Mouse (Mus musculus): ENCODE measurements around the gene Nicn1.
"Not testable (repeated sequence)": the region's sequence is repeated elsewhere in the genome, so short reads cannot be mapped to it uniquely, and the experiment has no call there.

Gene Nicn1

GRCm38 (mm10) chr9:108278697-108279450 is 11.4 kb upstream of the Nicn1 start:
- in situ Hi-C loops (cut with MboI, MseI): no loop called here

GRCm38 (mm10) chr9:108280071-108280828 is 10.0 kb upstream of the Nicn1 start:
- in situ Hi-C loops (cut with MboI, MseI): no loop called here

- in situ Hi-C loops (cut with MboI, MseI): no loop called here
Measured at GRCm38 (mm10) chr9:108284410-108284809, 5.8 kb upstream of the Nicn1 start.

GRCm38 (mm10) chr9:108287526-108288238 is 2.5 kb upstream of the Nicn1 start:
- in situ Hi-C loops (cut with MboI, MseI): not testable (repeated sequence)

GRCm38 (mm10) chr9:108289347-108289746 is 882 bp upstream of the Nicn1 start:
- in situ Hi-C loops (cut with MboI, MseI): no loop called here

GRCm38 (mm10) chr9:108290773-108291172 is 544 bp downstream of the Nicn1 start:
- in situ Hi-C loops (cut with MboI, MseI): no loop called here

- in situ Hi-C loops (cut with MboI, MseI): no loop called here
Measured at GRCm38 (mm10) chr9:108296453-108297355, 6.5 kb downstream of the Nicn1 start, which contains the start of gene Amt. TSS of gene Amt (plus strand) at chr9:108296853.

GRCm38 (mm10) chr9:108301853-108302252 is 11.6 kb downstream of the Nicn1 start:
- in situ Hi-C loops (cut with MboI, MseI): no loop called here

- in situ Hi-C loops (cut with MboI, MseI): no loop called here
Measured at GRCm38 (mm10) chr9:108304716-108305115, 14.5 kb downstream of the Nicn1 start.

GRCm38 (mm10) chr9:108305170-108305569 is 14.9 kb downstream of the Nicn1 start:
- in situ Hi-C loops (cut with MboI, MseI): no loop called here

GRCm38 (mm10) chr9:108305629-108306520 is 15.6 kb downstream of the Nicn1 start, which contains the start of the genes Rhoa and Tcta:
TSS of gene Rhoa (plus strand) at chr9:108306129.
TSS of gene Tcta (minus strand) at chr9:108306160.
- in situ Hi-C loops (cut with MboI, MseI): no loop called here

GRCm38 (mm10) chr9:108306571-108306980 is 16.3 kb downstream of the Nicn1 start:
- in situ Hi-C loops (cut with MboI, MseI): no loop called here

GRCm38 (mm10) chr9:108307021-108307807 is 17.0 kb downstream of the Nicn1 start:
- in situ Hi-C loops (cut with MboI, MseI): no loop called here

GRCm38 (mm10) chr9:108308141-108308540 is 17.9 kb downstream of the Nicn1 start:
- in situ Hi-C loops (cut with MboI, MseI): no loop called here

- in situ Hi-C loops (cut with MboI, MseI): no loop called here
Measured at GRCm38 (mm10) chr9:108317572-108317971, 27.3 kb downstream of the Nicn1 start.

GRCm38 (mm10) chr9:108318462-108318861 is 28.2 kb downstream of the Nicn1 start:
- in situ Hi-C loops (cut with MboI, MseI): no loop called here

GRCm38 (mm10) chr9:108322054-108322453 is 31.8 kb downstream of the Nicn1 start:
- in situ Hi-C loops (cut with MboI, MseI): loop anchor here (10.0 kb wide), 1 partner anchor 63 kb away; no protein-coding TSS in a partner anchor

- in situ Hi-C loops (cut with MboI, MseI): loop anchor here (10.0 to 25.0 kb wide), 2 partner anchors 60 to 738 kb away; partner anchors contain the start of genes Atrip and Trex1
Measured at GRCm38 (mm10) chr9:108324784-108325183, 34.6 kb downstream of the Nicn1 start.

GRCm38 (mm10) chr9:108325811-108326210 is 35.6 kb downstream of the Nicn1 start:
- in situ Hi-C loops (cut with MboI, MseI): loop anchor here (10.0 to 25.0 kb wide), 2 partner anchors 59 to 736 kb away; partner anchors contain the start of genes Atrip and Trex1
